Mouse (Mus musculus) embryonic facial prominence, embryonic 11.5 days (tissue): Measurements from ENCODE around the gene Galnt10. TPM values are rescaled to one million over a fixed set of nuclear protein-coding genes. Genes with fewer than 3 reads are reported as not detected.

Experiments
- ATAC-seq: fragments of 200-750 bp; cut with Nextera tagmentation; replicated peaks from 2 replicates; pipeline ENCODE4 v1.8.0; 2017; ENCODE audit warnings: low read depth; ENCODE audit not compliant: insufficient number of reproducible peaks, low FRiP score, low TSS enrichment
- DNase-seq: peaks from one replicate; pipeline ENCODE4 v3.0.0-alpha.2; 2015; ENCODE audit warnings: low spot score
- H3K27ac ChIP-seq: fragments of 300-500 bp; sonication (generic); replicated peaks from 2 replicates; pipeline ENCODE4 v1.5.1; 2014; ENCODE audit warnings: mild to moderate bottlenecking, low read depth, low read length, control low read depth
- H3K27me3 ChIP-seq: fragments of 300-500 bp; sonication (generic); 2 replicates; pipeline ENCODE4 v1.6.1; 2014; ENCODE audit warnings: mild to moderate bottlenecking, low read length, moderate library complexity, mixed read lengths; ENCODE audit not compliant: control insufficient read depth, insufficient read depth
- H3K36me3 ChIP-seq: fragments of 300-500 bp; sonication (generic); replicated peaks from 2 replicates; pipeline ENCODE4 v1.6.1; 2014; ENCODE audit warnings: low read depth, mild to moderate bottlenecking, low read length, moderate library complexity, mixed read lengths; ENCODE audit not compliant: control insufficient read depth, insufficient read depth
- H3K4me1 ChIP-seq: fragments of 300-500 bp; sonication (generic); 2 replicates; pipeline ENCODE4 v1.6.1; 2014; ENCODE audit warnings: low read length, mixed read lengths; ENCODE audit not compliant: control insufficient read depth, insufficient read depth
- H3K4me2 ChIP-seq: fragments of 300-500 bp; sonication (generic); 2 replicates; pipeline ENCODE4 v1.6.1; 2014; ENCODE audit warnings: low read depth, mild to moderate bottlenecking, control low read depth, low read length, moderate library complexity
- H3K4me3 ChIP-seq: fragments of 300-500 bp; sonication (generic); 2 replicates; pipeline ENCODE4 v1.5.1; 2014; ENCODE audit warnings: low read depth, low read length, control low read depth
- H3K9ac ChIP-seq: fragments of 300-500 bp; sonication (generic); replicated peaks from 2 replicates; pipeline ENCODE4 v1.6.1; 2014; ENCODE audit warnings: mild to moderate bottlenecking, control low read depth, low read length
- H3K9me3 ChIP-seq: fragments of 300-500 bp; sonication (generic); replicated peaks from 2 replicates; pipeline ENCODE4 v1.6.1; 2016; ENCODE audit warnings: mild to moderate bottlenecking, low read length, inconsistent platforms, mixed read lengths; ENCODE audit not compliant: control insufficient read depth
- WGBS: fragments of 180-500 bp; shearing (Covaris S2); extraction: QIAGEN DNeasy Blood & Tissue Kit; methylation state at CpG from one replicate; pipeline ENCODE4 v1.1.7; 2014; 5-methylcytosine and 5-hydroxymethylcytosine counted together
- polyA plus RNA-seq: library from polyadenylated mRNA; unstranded; fragments of >200 nt; fragmentation: Nextera tagmentation; extraction: Ambion mirVana; gene quantifications from 2 replicates; pipeline ENCODE4 v1.2.1, GENCODE M21; 2014

The Galnt10 gene
- polyA plus RNA-seq, 1 experiment from 2014 or later: 12.4 TPM

GRCm38 (mm10) chr11:57725926-57726325 is 80.7 kb downstream of the Galnt10 start:
- no peak for DNase-seq
- WGBS: 64% methylated on average over 4 of the region's 4 CpGs
- H3K27me3 ChIP-seq: no peaks in the 10 kb centered on the region
- no peaks in the 10 kb centered on the region for H3K9me3 ChIP-seq
- no peak for ATAC-seq
- no peak overlapping the region for H3K4me2 ChIP-seq
- H3K4me3 ChIP-seq: no peak overlapping the region
- H3K27ac ChIP-seq: no peak overlapping the region
- H3K4me1 ChIP-seq: no peaks in the 10 kb centered on the region
- no peaks in the 10 kb centered on the region for H3K36me3 ChIP-seq
- H3K9ac ChIP-seq: no peak overlapping the region

- Histone ChIP-seq H3K36me3 (no peaks in the 10 kb centered on the region), H3K4me3 (no peak overlapping the region), H3K9me3 (no peaks in the 10 kb centered on the region), H3K4me1 (no peaks in the 10 kb centered on the region), H3K4me2 (no peak overlapping the region), H3K27me3 (no peaks in the 10 kb centered on the region), H3K9ac (no peak overlapping the region; the same call in 1 of the 2 replicates), H3K27ac (no peak overlapping the region)
- 65% methylated on average over 9 of the region's 9 CpGs for WGBS
- DNase-seq (no peak), ATAC-seq (no peak)
These were observed 82.2 kb downstream of the Galnt10 start for GRCm38 (mm10) chr11:57727303-57727969.

- H3K27ac ChIP-seq: no peak overlapping the region
- ATAC-seq (no peak), DNase-seq (no peak)
- H3K4me1 ChIP-seq: no peaks in the 10 kb centered on the region
- no peak overlapping the region for H3K4me2 ChIP-seq
- H3K9ac ChIP-seq: no peak overlapping the region
- no peaks in the 10 kb centered on the region for H3K9me3 ChIP-seq
- H3K36me3 ChIP-seq: no peaks in the 10 kb centered on the region
- no peak overlapping the region for H3K4me3 ChIP-seq
- WGBS: 78% methylated on average over 10 of the region's 10 CpGs
- no peaks in the 10 kb centered on the region for H3K27me3 ChIP-seq
These were observed 87.4 kb downstream of the Galnt10 start for GRCm38 (mm10) chr11:57732410-57733281.

GRCm38 (mm10) chr11:57747294-57748080 is 102.2 kb downstream of the Galnt10 start:
- DNase-seq (peak; percentile 42), ATAC-seq (0 out of 2 replicates have a peak, but pooled peaks have one; percentile 49)
- WGBS: 75% methylated on average over 19 of the region's 19 CpGs
- H3K27ac ChIP-seq: no peak overlapping the region
- no peaks in the 10 kb centered on the region for H3K9me3 ChIP-seq
- no peaks in the 10 kb centered on the region; the same call in 1 of the 2 replicates for H3K4me1 ChIP-seq
- H3K36me3 ChIP-seq: no peaks in the 10 kb centered on the region
- no peak overlapping the region for H3K9ac ChIP-seq
- no peak overlapping the region for H3K4me3 ChIP-seq
- H3K27me3 ChIP-seq: no peaks in the 10 kb centered on the region
- H3K4me2 ChIP-seq: no peak overlapping the region

GRCm38 (mm10) chr11:57753538-57754203 is 108.4 kb downstream of the Galnt10 start:
- Histone ChIP-seq H3K27ac (no peak overlapping the region), H3K27me3 (no peaks in the 10 kb centered on the region), H3K4me2 (no peak overlapping the region), H3K36me3 (no peaks in the 10 kb centered on the region), H3K4me3 (no peak overlapping the region), H3K4me1 (no peaks in the 10 kb centered on the region; the same call in 1 of the 2 replicates), H3K9me3 (no peaks in the 10 kb centered on the region), H3K9ac (no peak overlapping the region)
- WGBS: 82% methylated on average over 14 of the region's 14 CpGs
- DNase-seq: no peak
- ATAC-seq: no peak

- H3K27me3 ChIP-seq: no peaks in the 10 kb centered on the region
- ATAC-seq (no peak), DNase-seq (no peak)
- no peak overlapping the region for H3K9ac ChIP-seq
- WGBS: 82% methylated on average over 9 of the region's 9 CpGs
- H3K9me3 ChIP-seq: no peaks in the 10 kb centered on the region
- H3K4me3 ChIP-seq: no peak overlapping the region
- no peaks in the 10 kb centered on the region for H3K4me1 ChIP-seq
- H3K36me3 ChIP-seq: no peaks in the 10 kb centered on the region
- H3K27ac ChIP-seq: no peak overlapping the region
- no peak overlapping the region for H3K4me2 ChIP-seq
These were observed 113.4 kb downstream of the Galnt10 start for GRCm38 (mm10) chr11:57758621-57759020.

GRCm38 (mm10) chr11:57760509-57761058 is 115.3 kb downstream of the Galnt10 start:
- DNase-seq (peak; percentile 59), ATAC-seq (0 out of 2 replicates have a peak, but pooled peaks have one; percentile 41)
- no peaks in the 10 kb centered on the region for H3K36me3 ChIP-seq
- H3K9ac ChIP-seq: no peak overlapping the region
- no peaks in the 10 kb centered on the region for H3K9me3 ChIP-seq
- no peaks in the 10 kb centered on the region for H3K27me3 ChIP-seq
- H3K4me1 ChIP-seq: no peaks in the 10 kb centered on the region
- H3K4me2 ChIP-seq: no peak overlapping the region
- 22% methylated on average over 14 of the region's 14 CpGs for WGBS
- H3K27ac ChIP-seq: no peak overlapping the region
- no peak overlapping the region for H3K4me3 ChIP-seq
